Mouse (Mus musculus) CH12.LX (cell line): ENCODE results near the gene Jak1. TPM values are rescaled to one million over a fixed set of nuclear protein-coding genes. Genes with fewer than 3 reads are reported as not detected.

Experiments used
- DNase-seq: peaks from one replicate; pipeline ENCODE4 v3.0.0-alpha.2; 2013; ENCODE audit errors: extremely low read depth
- H3K27ac ChIP-seq: 2 replicates; pipeline ENCODE4 v1.5.1; 2012; ENCODE audit warnings: low read depth, mild to moderate bottlenecking, control low read depth, moderate library complexity; ENCODE audit not compliant: insufficient read depth
- H3K27me3 ChIP-seq: replicated peaks from 2 replicates; pipeline ENCODE3; 2012; ENCODE audit warnings: inconsistent platforms
- H3K36me3 ChIP-seq, 2 experiments: replicated peaks in 1 of 2; 2 replicates each; pipeline versions ENCODE3 to v1.6.1; 2012; ENCODE audit warnings: inconsistent platforms in 1 of 2, low read length in 1 of 2, mild to moderate bottlenecking in 1 of 2, mixed read lengths in 1 of 2, moderate library complexity in 1 of 2; ENCODE audit not compliant: control insufficient read depth in 1 of 2, insufficient read depth in 1 of 2
- H3K4me1 ChIP-seq, 2 experiments: 2 replicates each; pipeline ENCODE4 v1.6.1; 2012; ENCODE audit warnings: inconsistent platforms in 1 of 2, moderate library complexity in 1 of 2; ENCODE audit not compliant: insufficient read depth in 2 of 2, control insufficient read depth in 1 of 2
- H3K4me2 ChIP-seq: 2 replicates; pipeline ENCODE4 v1.6.1; 2012; ENCODE audit warnings: low read depth, mild to moderate bottlenecking, control low read depth; ENCODE audit not compliant: poor library complexity, insufficient read depth, severe bottlenecking
- H3K4me3 ChIP-seq, 3 experiments: fragments of 150-350 bp in 1 of 3; sonication (generic) in 1 of 3; replicated peaks in 1 of 3; 2 replicates each; pipeline versions ENCODE3 to v1.5.1; 2011 to 2012; ENCODE audit warnings: low read depth in 2 of 3, low read length in 2 of 3, mild to moderate bottlenecking in 2 of 3, moderate library complexity in 2 of 3, control low read depth in 1 of 3, improper control_type of control experiment in 1 of 3, inconsistent platforms in 1 of 3, mixed read lengths in 1 of 3; ENCODE audit not compliant: poor library complexity in 1 of 3
- H3K79me2 ChIP-seq: replicated peaks from 2 replicates; pipeline ENCODE4 v1.6.1; 2012; ENCODE audit warnings: mild to moderate bottlenecking, moderate library complexity; ENCODE audit not compliant: control insufficient read depth, poor library complexity, insufficient read depth, severe bottlenecking; ENCODE audit errors: extremely low read depth
- H3K9ac ChIP-seq: 2 replicates; pipeline ENCODE4 v1.6.1; 2012; ENCODE audit warnings: low read depth, mild to moderate bottlenecking, control low read depth, moderate library complexity; ENCODE audit not compliant: insufficient read depth
- H3K9me3 ChIP-seq: replicated peaks from 2 replicates; pipeline ENCODE3; 2012; ENCODE audit warnings: low read length, inconsistent platforms, mixed read lengths
- BHLHE40 ChIP-seq: IDR thresholded peaks from 2 replicates; pipeline ENCODE4 v1.6.1; 2011; ENCODE audit warnings: mild to moderate bottlenecking, low read depth, low read length, improper control_type of control experiment
- CHD1 ChIP-seq: IDR thresholded peaks from 2 replicates; pipeline ENCODE4 v1.6.1; 2012; ENCODE audit warnings: low read depth, low read length, improper control_type of control experiment, inconsistent platforms
- CTCF ChIP-seq, 2 experiments: IDR thresholded peaks in 1 of 2; conservative IDR thresholded peaks in 1 of 2; 2 replicates each; pipeline ENCODE4 v1.5.1; 2011 to 2012; ENCODE audit warnings: low read depth in 2 of 2, low read length in 2 of 2, improper control_type of control experiment in 1 of 2, inconsistent platforms in 1 of 2, mild to moderate bottlenecking in 1 of 2, moderate library complexity in 1 of 2
- ELF1 ChIP-seq: IDR thresholded peaks from 2 replicates; pipeline ENCODE4 v1.6.1; 2014; ENCODE audit warnings: low read depth, mild to moderate bottlenecking, inconsistent platforms, low read length, improper control_type of control experiment
- ETS1 ChIP-seq: conservative IDR thresholded peaks from 2 replicates; pipeline ENCODE4 v1.6.1; 2012; ENCODE audit warnings: low read depth, mild to moderate bottlenecking, inconsistent platforms, low read length, improper control_type of control experiment, moderate library complexity
- GABPA ChIP-seq: IDR thresholded peaks from 2 replicates; pipeline ENCODE4 v1.6.1; 2012; ENCODE audit warnings: low read depth, low read length, improper control_type of control experiment, inconsistent platforms; ENCODE audit not compliant: insufficient replicate concordance
- IRF4 ChIP-seq: IDR thresholded peaks from 2 replicates; pipeline ENCODE4 v1.6.1; 2014; ENCODE audit warnings: low read depth, mild to moderate bottlenecking, inconsistent platforms, low read length, improper control_type of control experiment
- KAT2A ChIP-seq: IDR thresholded peaks from 2 replicates; pipeline ENCODE4 v1.6.1; 2012; ENCODE audit warnings: low read length, improper control_type of control experiment, inconsistent platforms; ENCODE audit not compliant: insufficient replicate concordance
- MAFK ChIP-seq: IDR thresholded peaks from 2 replicates; pipeline ENCODE4 v1.6.1; 2011; ENCODE audit warnings: low read length, improper control_type of control experiment; ENCODE audit not compliant: insufficient replicate concordance
- MAZ ChIP-seq: IDR thresholded peaks from 2 replicates; pipeline ENCODE4 v1.6.1; 2012; ENCODE audit warnings: low read depth, mild to moderate bottlenecking, inconsistent platforms, low read length, improper control_type of control experiment, moderate library complexity
- MEF2A ChIP-seq: IDR thresholded peaks from 2 replicates; pipeline ENCODE4 v1.6.1; 2014; ENCODE audit warnings: low read depth, mild to moderate bottlenecking, inconsistent platforms, low read length, improper control_type of control experiment, borderline replicate concordance
- MXI1 ChIP-seq: IDR thresholded peaks from 2 replicates; pipeline ENCODE4 v1.6.1; 2011; ENCODE audit warnings: mild to moderate bottlenecking, low read depth, low read length, improper control_type of control experiment
- MYC ChIP-seq: IDR thresholded peaks from 2 replicates; pipeline ENCODE4 v1.6.1; 2011; ENCODE audit warnings: low read depth, mild to moderate bottlenecking, improper control_type of control experiment, low read length
- POLR2A ChIP-seq: IDR thresholded peaks from 2 replicates; pipeline ENCODE4 v1.6.1; 2011; ENCODE audit warnings: low read depth, mild to moderate bottlenecking, improper control_type of control experiment, low read length
- POLR2AphosphoS2 ChIP-seq: IDR thresholded peaks from 2 replicates; pipeline ENCODE4 v1.6.1; 2011; ENCODE audit warnings: low read depth, low read length, improper control_type of control experiment
- RAD21 ChIP-seq: IDR thresholded peaks from 2 replicates; pipeline ENCODE4 v1.6.1; 2011; ENCODE audit warnings: low read depth, mild to moderate bottlenecking, low read length, improper control_type of control experiment, moderate library complexity
- RCOR1 ChIP-seq: conservative IDR thresholded peaks from 2 replicates; pipeline ENCODE4 v1.6.1; 2012; ENCODE audit warnings: low read depth, mild to moderate bottlenecking, inconsistent platforms, low read length, improper control_type of control experiment
- TBP ChIP-seq: conservative IDR thresholded peaks from 2 replicates; pipeline ENCODE4 v1.6.1; 2011; ENCODE audit warnings: low read depth, low read length, improper control_type of control experiment
- TCF12 ChIP-seq: IDR thresholded peaks from 2 replicates; pipeline ENCODE4 v1.6.1; 2014; ENCODE audit warnings: low read depth, mild to moderate bottlenecking, inconsistent platforms, low read length, improper control_type of control experiment
- USF1 ChIP-seq: IDR thresholded peaks from 2 replicates; pipeline ENCODE4 v1.6.1; 2014; ENCODE audit warnings: low read depth, mild to moderate bottlenecking, inconsistent platforms, low read length, improper control_type of control experiment
- USF2 ChIP-seq: conservative IDR thresholded peaks from 2 replicates; pipeline ENCODE4 v1.6.1; 2011; ENCODE audit warnings: low read depth, low read length, improper control_type of control experiment
- ZKSCAN1 ChIP-seq: IDR thresholded peaks from 2 replicates; pipeline ENCODE4 v1.6.1; 2012; ENCODE audit warnings: low read depth, inconsistent platforms, low read length, improper control_type of control experiment, borderline replicate concordance
- ZMIZ1 ChIP-seq: IDR thresholded peaks from 2 replicates; pipeline ENCODE4 v1.6.1; 2012; ENCODE audit warnings: low read depth, mild to moderate bottlenecking, inconsistent platforms, low read length, improper control_type of control experiment
- ZNF384 ChIP-seq: IDR thresholded peaks from 2 replicates; pipeline ENCODE4 v1.6.1; 2012; ENCODE audit warnings: low read depth, low read length, improper control_type of control experiment, inconsistent platforms
- dilution Hi-C: fragments of 300-500 bp; cut with MboI; formaldehyde crosslinking; loops from 2 replicates; pipeline ENCODE4 v1.14.3; 2020; ENCODE audit warnings: low sequenced_read_pairs; ENCODE audit not compliant: extremely low pct_unique_long_range_greater_than_20kb, extremely low pct_ligation_motif_present
- in situ Hi-C: fragments of 300-500 bp; cut with MboI; formaldehyde crosslinking; loops from 3 replicates; pipeline ENCODE4 v1.14.3; 2019; ENCODE audit warnings: low sequenced_read_pairs, low pct_ligation_motif_present, low pct_unique_long_range_greater_than_20kb, mixed read lengths
- polyA plus RNA-seq: library from polyadenylated mRNA; unstranded; fragments of >175 nt; gene quantifications from 2 replicates; pipeline ENCODE4 v1.2.1, GENCODE M21; 2012; ENCODE audit warnings: low read depth; ENCODE audit not compliant: insufficient read length
- total RNA-seq, 2 experiments: library from RNA; depleted of rRNA; stranded (reverse); fragments of 300-350 nt in 1 of 2; fragments of >200 nt in 1 of 2; gene quantifications; 2 replicates each; pipeline ENCODE4 v1.2.3; 2012 to 2014

Gene Jak1
- total and polyA plus RNA-seq, 3 experiments: 28.6 to 51.4 (median 33.9) TPM

GRCm38 (mm10) chr4:101239313-101240162 is 25.5 kb downstream of the Jak1 start:
- Histone ChIP-seq H3K27me3 (no peaks in the 10 kb centered on the region), H3K4me1 (peaks cover 10 to 57% of the 10 kb centered on the region in 2 experiments), H3K4me2 (no peak overlapping the region), H3K36me3 (peaks cover 0 to 23% of the 10 kb centered on the region in 2 experiments), H3K27ac (no peak overlapping the region), H3K9ac (no peak overlapping the region), H3K4me3 (no peak overlapping the region), H3K79me2 (no peaks in the 10 kb centered on the region), H3K9me3 (no peaks in the 10 kb centered on the region)
- in situ Hi-C loops: no loop called here
- DNase-seq: no peak
- TF ChIP-seq KAT2A (no peak), GABPA (no peak), TCF12 (no peak), RCOR1 (no peak), MAZ (no peak), MXI1 (no peak), RAD21 (no peak), POLR2AphosphoS2 (no peak), IRF4 (no peak), BHLHE40 (no peak), ELF1 (no peak), TBP (no peak), MYC (no peak), POLR2A (no peak), ZMIZ1 (no peak), ZKSCAN1 (no peak), ZNF384 (no peak), USF2 (no peak), CTCF (conservative IDR thresholded peaks at IDR 0.05 in 1 of 2, IDR thresholded peaks at IDR 0.05 in 1 of 2; ENCODE audit: low read depth in 2 of 2, low read length in 2 of 2) (no peak)
- dilution Hi-C loops: no loop called here

GRCm38 (mm10) chr4:101238589-101238988 is 26.5 kb downstream of the Jak1 start:
- H3K4me2 ChIP-seq: no peak overlapping the region

More at GRCm38 (mm10) chr4:101238589-101238988, 26.5 kb downstream of the Jak1 start:
- dilution Hi-C loops: no loop called here
- Histone ChIP-seq H3K27ac (no peak overlapping the region), H3K9me3 (no peaks in the 10 kb centered on the region), H3K4me3 (no peak overlapping the region), H3K4me1 (peaks cover 10 to 53% of the 10 kb centered on the region in 2 experiments), H3K79me2 (no peaks in the 10 kb centered on the region), H3K9ac (no peak overlapping the region), H3K36me3 (peaks cover 0 to 23% of the 10 kb centered on the region in 2 experiments), H3K27me3 (no peaks in the 10 kb centered on the region)
- in situ Hi-C loops: no loop called here
- no peak for DNase-seq
- TF ChIP-seq USF1 (no peak), ZMIZ1 (no peak), ELF1 (no peak), MAFK (no peak), CHD1 (no peak), MYC (no peak), MEF2A (no peak), MXI1 (no peak), ETS1 (no peak), GABPA (no peak)
